Mouse (Mus musculus) spleen, adult 2 months (tissue): ENCODE data around the gene Fam221b.

Experiments used
- CTCF ChIP-seq: fragments of 200-500 bp; IDR thresholded peaks from 2 replicates; pipeline ENCODE4 v1.5.1; 2011; ENCODE audit warnings: mild to moderate bottlenecking, inconsistent platforms; ENCODE audit not compliant: insufficient read depth, insufficient read length, insufficient replicate concordance; ENCODE audit errors: extremely low read depth
- POLR2A ChIP-seq: fragments of 200-500 bp; IDR thresholded peaks from 2 replicates; pipeline ENCODE4 v1.6.1; 2011; ENCODE audit warnings: low read depth, low read length, inconsistent platforms

- no peak for TF ChIP-seq CTCF
- no peak for TF ChIP-seq POLR2A
Measured at GRCm38 (mm10) chr4:43631046-43631955, 37.6 kb downstream of the Fam221b start, which contains the start of gene Npr2.
